Mouse (Mus musculus) G1E-ER4 (cell line): Measurements from ENCODE around the gene Cmtr2. TPM values are rescaled to one million over a fixed set of nuclear protein-coding genes. Genes with fewer than 3 reads are reported as not detected.

Experiments
- GATA1 ChIP-seq: IDR thresholded peaks from one replicate; pipeline ENCODE4 v1.8.0; 2012; ENCODE audit warnings: low read length, inconsistent platforms
- polyA plus RNA-seq: library from polyadenylated mRNA; stranded (reverse); fragments of >175 nt; gene quantifications from 2 replicates; pipeline ENCODE4 v1.2.3, GENCODE M21; 2012

Cmtr2 gene
- polyA plus RNA-seq, result 1.2 and 1.4 TPM in 2 replicates

DNA sequence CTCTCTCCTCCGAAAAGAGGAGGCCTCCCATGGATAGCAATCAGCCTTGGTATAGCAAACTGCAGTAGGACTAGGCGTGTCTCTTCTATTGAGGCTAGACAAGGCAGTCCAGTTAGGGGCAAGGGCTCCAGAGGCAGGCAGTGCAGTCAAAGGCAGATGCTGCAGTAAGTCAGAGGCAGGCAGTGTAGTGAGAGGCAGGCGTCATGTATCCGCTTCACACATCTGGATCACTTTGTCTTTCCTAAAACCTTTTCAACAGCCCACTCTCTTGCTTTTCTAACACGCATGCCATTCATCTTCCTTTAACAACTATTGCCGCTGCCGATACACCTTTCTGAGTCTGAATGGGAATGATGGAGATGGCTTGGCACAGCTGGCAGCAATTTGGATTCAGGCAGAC, at the start of gene Cmtr2:
Gene Cmtr2 (plus strand): TSS at position 301 of the 400 bp plus-strand sequence.
- TF ChIP-seq GATA1, result no peak

DNA sequence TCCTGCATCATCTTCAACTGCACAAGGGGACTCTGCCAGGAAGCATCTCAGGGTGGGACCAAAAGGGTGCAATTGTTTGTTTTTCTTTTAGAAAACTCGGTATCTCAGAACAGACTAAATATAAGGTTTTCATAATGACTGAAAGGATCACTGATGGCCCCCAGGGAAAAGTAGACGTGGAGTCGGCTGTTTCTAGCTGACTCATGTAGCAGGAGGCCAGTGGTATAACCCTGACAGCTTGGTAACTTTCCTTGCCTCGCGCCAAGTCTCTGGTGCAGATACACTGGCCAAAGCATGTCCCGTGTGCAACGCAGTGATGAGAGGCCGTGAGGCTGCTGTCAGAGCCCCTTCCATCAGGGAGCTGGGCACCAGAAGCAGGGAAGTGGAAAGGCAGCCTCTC, 49.2 kb upstream of the Cmtr2 start:
- TF ChIP-seq GATA1, result no peak

DNA sequence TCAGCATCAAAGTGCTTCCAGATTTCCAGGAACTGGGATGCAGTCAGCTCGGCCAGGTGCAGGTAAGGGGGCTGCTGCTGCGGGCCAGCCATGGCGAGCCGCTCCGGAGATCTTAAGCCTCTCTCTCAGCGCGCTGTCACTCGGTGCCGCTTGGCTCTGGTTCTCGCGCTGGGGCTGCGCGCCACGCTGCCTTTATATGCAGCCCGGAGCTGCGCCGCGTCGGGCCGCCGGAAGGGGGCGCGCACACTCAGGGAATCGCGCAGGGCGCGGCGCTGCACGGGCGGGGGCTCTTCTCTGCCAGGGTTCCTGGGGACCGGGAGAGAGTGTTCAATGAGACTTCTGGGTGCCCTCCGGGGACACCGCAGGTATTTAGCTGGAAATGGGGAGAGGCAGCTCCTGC, 47.4 kb upstream of the Cmtr2 start, which contains the start of gene Calb2:
Gene Calb2 (minus strand): TSS at position 165 of the 400 bp plus-strand sequence.
- no peak for TF ChIP-seq GATA1

DNA sequence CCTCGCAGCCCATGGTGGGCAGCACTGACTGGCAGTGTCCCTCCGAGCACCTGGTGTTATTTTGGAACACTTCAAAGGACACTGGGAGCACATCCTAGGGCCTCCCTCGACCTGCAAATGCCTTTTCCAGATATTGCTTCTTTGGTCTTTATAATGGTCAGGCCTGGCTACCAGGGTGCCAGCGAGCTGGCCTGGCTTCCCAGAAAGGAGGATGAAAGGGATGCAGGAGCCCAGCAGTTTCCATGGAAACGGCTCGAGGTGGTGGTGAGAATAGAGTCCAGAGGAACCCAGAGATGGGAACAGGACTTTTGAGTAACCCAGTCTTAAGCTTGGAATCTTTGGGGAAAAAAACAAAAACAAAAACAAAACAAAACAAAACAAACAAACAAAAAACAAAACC, 43.3 kb upstream of the Cmtr2 start:
- no peak for TF ChIP-seq GATA1

DNA sequence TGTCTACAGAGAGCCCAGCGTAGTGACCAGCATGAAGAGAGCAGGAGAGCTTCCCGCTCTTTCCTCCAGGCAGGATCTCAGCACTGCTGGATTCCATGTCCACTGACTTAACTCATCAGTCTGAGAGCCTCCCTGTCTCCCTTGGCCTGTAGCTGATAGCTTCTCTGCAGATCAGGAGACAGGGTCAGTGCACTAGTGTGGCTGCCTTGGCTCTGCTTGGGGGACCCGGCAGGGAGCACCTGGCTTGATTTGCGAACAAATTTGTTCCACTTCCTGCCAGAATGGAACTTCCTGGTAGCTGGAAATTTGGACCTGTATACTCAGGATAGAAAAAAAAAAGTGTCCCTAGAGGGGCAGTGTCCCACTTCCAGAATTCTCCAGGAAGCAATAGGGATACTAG, 40.6 kb upstream of the Cmtr2 start:
- no peak for TF ChIP-seq GATA1

DNA sequence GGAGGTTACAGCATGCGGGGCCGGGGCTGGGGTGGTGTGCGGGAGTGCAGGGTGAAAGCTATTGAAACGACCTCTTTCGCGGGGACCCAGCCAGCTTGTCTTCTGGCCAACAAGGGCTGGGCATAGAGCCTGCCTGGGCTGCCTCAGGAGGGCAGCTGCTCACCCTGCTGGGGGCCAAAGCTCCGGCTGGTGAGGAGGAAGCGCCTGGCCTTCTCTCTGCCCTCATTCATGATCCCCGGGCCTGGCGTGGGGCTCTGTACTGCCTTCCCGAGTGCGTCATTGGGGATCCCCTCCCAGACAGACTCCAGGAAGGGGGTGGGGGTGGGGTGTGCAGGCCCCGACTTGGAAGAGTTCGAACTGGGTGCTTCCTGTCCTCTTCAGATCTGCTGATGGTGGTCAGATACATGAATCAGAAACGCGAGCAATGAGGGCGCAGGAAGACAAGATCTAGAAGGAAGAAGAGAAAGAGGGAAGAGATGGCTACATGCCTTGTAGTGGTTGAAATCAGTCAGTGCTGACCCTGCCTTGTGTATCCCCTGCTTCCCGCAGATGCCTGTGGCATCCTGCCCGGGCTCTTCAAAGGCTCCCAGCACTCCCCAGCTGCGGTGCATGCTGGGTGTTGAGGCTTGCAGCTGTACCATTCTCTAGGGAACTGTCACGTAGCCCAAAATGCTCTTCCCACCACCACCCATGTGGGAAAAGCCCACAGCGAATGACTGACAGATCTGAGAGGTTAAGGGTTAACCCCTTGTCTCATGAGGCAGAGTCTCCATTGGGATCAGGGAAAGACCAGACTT, 37.9 kb upstream of the Cmtr2 start:
- no peak for TF ChIP-seq GATA1

DNA sequence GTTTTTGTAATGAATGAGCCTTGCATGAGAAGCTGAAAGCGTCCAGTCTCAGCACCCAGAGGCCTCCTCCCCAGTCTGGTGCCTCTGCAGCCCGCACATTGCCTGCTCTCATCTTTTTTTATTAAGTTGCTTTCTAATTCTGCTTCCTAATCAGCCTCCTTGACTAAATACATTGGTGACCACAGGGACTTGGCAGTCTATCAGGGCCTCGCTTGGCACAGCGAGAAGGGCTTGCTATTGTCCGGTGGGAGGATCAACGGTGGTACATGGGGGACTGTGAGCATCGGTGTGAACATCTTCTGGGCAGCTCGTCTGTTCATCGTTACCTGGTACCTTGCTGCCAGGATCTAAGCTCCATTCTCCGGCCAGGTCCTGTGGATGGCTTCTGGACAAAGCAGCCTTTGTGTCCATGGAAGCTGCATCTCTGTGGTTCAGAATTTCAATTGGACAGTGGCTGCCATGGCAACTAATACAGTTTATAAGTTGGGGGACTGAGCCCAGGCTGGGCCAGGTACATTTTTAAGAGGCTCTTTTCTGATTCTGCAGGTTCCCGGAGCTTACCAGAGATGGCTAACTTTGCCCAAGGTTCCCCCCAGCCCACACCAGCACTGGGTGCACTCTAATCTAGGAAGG, 32.6 kb upstream of the Cmtr2 start:
- TF ChIP-seq GATA1, result no peak

DNA sequence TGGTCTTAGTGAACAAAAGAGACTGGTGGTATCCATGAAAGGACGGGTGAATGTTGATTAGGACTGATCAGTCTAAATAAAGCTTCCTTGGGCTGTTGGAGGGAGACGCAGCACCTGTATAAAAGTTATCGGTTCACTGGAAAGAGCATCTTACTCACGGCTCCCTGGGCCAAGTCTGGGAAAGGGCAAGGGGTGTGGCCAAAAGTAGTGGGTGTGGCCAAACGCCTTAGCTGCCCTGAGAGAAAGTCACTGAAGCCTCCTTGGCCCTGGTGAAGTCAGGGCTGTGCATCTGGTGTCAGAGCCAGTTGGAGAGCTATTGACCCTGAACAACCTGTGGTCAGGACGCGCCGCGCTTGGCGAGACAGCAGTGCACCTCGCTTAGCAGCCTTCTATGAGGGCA, 31.7 kb upstream of the Cmtr2 start:
- no peak for TF ChIP-seq GATA1

DNA sequence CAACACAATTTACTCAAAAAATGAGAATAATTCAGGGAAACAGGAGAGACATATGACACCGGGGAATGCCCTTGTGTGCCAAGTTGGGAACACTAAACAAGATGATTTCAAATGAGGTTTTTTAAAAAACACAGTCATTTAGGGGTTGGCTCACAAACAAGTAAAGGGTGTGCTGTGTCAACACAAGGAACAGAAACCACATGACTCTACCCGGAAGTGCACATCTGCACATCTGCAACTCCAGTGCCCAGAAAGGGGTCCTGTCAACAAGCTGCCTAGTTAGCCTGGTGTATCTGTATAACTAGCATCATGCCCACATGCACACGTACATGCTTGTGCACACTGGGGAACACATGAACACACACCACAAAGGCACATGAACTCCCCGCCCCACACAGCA, 29.9 kb upstream of the Cmtr2 start:
- TF ChIP-seq GATA1, result no peak

DNA sequence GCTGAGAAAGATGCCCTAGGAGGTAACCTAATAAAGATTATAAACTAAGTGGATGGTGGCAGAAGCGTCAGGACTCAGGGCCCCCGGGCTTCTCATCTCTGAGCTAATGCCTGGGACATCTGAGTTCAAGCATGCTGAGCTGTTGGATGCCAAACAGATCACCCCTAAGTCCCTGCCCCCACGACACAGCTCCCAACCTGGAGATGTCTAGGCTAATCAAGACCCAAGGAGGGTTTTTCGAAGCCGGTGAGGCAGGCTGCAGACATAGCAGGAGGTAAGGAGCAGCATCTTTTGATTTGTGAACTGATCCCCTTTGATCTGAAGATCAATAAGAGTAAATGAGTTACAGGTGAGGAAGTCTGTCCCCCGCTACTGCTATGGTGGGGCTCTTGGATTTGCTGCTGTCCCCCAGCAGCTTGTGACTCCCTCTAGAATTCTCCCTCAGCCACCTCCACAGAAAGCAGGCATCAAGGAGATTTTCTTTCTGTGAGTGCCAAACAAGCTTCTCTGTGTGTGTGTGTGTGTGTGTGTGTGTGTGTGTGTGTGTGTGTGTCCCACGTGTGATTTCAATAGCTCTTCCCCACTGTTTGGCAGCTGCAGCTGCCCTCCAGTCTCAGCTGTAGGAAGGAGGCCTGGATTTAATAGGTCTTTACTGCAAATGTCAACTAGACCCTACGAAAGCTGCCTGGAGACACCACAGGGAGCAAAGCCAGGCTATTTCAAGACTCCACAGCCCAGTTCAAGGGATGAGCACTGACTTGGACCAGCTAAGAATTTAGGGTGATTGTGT, 26.3 kb upstream of the Cmtr2 start:
- no peak for TF ChIP-seq GATA1

DNA sequence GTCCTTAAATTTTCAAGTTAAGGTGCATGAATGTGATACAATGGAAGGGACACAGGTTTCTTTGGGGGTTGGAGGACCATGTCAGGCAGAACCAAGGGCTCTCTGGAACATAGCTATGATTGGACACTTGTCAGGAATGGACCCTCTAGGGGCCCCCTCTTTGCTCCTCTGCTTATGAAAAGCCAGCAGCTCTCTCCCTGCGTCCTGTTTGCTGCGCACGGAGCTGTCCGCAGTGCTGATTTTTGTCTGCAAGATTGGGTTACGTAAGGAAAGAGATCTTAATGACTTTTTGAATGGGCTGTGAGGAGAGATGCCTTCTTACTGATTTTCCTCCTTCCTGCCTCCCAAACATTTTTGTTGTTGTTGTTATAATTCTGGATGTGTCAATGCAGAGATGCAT, 18.8 kb upstream of the Cmtr2 start:
- no peak for TF ChIP-seq GATA1

DNA sequence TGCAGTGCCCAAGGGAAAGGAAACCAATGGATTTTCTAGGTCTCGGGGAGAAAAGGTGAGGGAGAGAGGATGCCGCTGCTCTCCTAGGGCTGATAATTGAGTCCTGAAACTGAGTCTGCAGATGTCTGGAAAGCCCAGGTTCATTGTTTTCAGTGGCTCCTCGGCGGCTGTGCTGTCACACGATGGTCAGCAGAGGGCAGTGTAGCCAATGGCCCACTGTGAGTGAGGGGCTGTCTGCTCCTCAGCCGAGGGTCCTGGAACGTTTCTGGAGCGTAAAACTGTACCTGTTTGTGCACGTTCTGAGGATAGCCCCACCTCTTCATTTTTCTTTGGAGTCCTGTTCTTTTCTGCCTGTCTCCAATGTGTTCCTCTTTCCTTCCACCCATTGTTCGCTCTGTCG, 13.7 kb upstream of the Cmtr2 start:
- TF ChIP-seq GATA1, result no peak

DNA sequence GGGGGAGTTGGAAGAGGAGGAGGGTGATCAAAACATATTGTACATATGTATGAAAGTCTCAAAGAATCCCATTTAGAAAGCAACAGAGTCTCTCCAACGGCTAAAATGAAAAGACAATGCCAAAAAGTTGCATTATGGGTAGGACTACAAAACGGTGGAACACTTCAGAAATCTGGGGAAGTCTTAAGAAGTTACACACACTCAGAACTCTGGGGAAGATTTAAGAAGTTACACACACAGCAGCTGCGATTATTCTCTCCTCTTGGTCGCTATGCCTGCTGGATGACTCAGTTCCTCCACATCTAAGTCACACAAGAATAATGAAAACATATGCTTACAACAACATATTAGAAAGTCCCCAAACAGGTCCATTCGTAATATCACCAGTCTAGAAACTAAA, 788 bp downstream of the Cmtr2 start:
- no peak for TF ChIP-seq GATA1

DNA sequence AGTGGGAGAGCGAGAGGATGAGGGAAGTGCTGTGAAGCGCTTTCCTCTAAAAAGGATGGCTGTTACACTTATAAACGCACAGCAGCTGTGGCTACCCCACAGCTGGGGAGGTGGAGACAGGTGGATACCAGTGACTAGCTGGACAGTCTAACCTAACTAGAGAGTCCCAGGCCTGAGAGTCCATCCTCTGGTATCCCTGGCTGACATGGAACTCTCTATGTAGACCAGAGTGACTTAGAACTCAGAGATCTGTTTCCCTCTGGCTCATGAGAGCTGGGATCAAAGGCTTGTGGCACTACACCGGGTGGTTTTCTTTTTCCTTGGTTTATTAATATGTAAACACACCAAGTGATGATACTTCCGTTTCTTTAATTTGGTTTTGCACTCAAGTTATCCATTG, 1.7 kb downstream of the Cmtr2 start:
- no peak for TF ChIP-seq GATA1

DNA sequence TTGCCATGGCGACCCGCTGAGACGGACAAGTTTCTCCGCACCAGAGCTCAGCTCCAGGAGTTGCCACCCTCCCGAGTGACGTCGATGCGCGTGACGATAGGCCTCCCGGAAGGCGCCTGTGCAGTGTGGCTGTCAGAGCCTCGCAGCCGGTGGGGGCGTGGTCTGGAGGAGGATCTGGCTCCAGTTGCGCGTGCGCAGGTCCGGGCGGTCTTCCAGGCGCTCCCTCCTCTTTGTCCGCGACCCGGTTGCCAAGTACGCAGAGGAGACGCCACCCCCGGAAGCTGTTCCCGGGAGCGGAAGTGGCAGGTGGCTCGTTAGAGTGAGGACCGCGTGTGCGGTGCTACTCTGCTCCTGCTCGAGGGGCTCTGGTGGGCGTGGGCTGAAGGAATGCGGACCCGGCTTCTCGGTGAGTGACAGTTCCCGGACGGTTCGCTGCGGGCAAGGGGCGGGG, 2.2 kb downstream of the Cmtr2 start:
- TF ChIP-seq GATA1, result no peak

DNA sequence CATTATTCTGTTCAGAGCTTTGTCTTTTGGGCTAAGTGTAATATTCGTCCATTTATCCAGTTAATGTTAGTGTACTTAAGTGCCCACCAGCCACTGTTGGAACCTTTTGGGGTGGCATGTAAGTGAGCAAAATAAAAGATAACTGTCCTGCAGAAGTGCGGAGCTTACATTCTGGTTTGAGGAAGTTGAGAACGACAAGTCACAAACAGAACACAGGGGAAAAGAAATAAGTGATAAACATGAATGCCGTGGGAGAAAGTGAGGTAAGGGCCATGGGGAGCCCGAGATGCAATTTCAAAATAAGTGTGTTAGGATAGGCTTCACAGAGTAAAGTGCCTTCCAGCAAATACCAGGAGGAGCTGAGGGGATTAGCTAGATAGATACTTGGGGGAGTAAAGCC, 3.0 kb downstream of the Cmtr2 start:
- TF ChIP-seq GATA1, result no peak

DNA sequence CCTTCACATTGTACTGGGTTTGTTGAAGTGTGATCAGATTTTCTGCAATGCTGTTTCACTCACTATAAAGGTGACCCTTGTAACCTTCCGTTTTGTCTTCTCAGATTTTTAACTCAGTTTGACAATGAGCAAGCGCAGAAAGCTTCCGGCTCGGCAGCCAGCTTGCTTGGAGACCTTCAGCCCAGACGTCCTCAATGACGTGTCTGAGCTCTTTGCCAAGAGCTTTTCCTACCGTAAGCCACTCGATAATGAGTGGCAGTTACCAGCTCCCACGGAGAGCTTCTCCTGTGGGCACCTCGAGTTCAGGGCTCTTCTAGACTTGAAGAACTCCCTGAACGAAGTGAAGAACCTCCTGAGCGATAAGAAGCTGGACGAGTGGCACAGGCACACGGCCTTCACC, 5.5 kb downstream of the Cmtr2 start:
- no peak for TF ChIP-seq GATA1
